Mouse (Mus musculus) stomach, embryonic 16.5 days (tissue): ENCODE measurements at regions not wholly inside any gene's neighbourhood (a gene's known extent, or its start where the extent isn't known, plus 50 kb on each side); places are given as distances from the start of the nearest gene placed in this dataset.

ENCODE experiments used
- ATAC-seq: fragments of 200-750 bp; cut with Nextera tagmentation; 2 replicates; pipeline ENCODE4 v1.8.0; 2017; ENCODE audit warnings: moderate number of reproducible peaks, moderate TSS enrichment; ENCODE audit not compliant: insufficient read depth, low FRiP score
- H3K27ac ChIP-seq: fragments of 300-500 bp; sonication (generic); 2 replicates; pipeline ENCODE4 v1.5.1; 2014; ENCODE audit warnings: low read length
- H3K27me3 ChIP-seq: fragments of 300-500 bp; sonication (generic); 2 replicates; pipeline ENCODE4 v1.6.1; 2014; ENCODE audit warnings: low read length, control low read depth, mixed read lengths; ENCODE audit not compliant: control insufficient read depth, insufficient read depth
- H3K36me3 ChIP-seq: fragments of 300-500 bp; sonication (generic); 2 replicates; pipeline ENCODE4 v1.6.1; 2014; ENCODE audit warnings: low read length; ENCODE audit not compliant: control insufficient read depth, insufficient read depth
- H3K4me1 ChIP-seq: fragments of 300-500 bp; sonication (generic); 2 replicates; pipeline ENCODE4 v1.6.1; 2014; ENCODE audit warnings: low read length, control low read depth, mixed read lengths; ENCODE audit not compliant: control insufficient read depth, insufficient read depth
- H3K4me2 ChIP-seq: fragments of 300-500 bp; sonication (generic); 2 replicates; pipeline ENCODE4 v1.6.1; 2014; ENCODE audit warnings: low read depth, low read length, mixed read lengths
- H3K4me3 ChIP-seq: fragments of 300-500 bp; sonication (generic); replicated peaks from 2 replicates; pipeline ENCODE4 v1.5.1; 2014; ENCODE audit warnings: mild to moderate bottlenecking, low read length
- H3K9ac ChIP-seq: fragments of 300-500 bp; sonication (generic); 2 replicates; pipeline ENCODE4 v1.6.1; 2014; ENCODE audit warnings: low read length
- H3K9me3 ChIP-seq: fragments of 300-500 bp; sonication (generic); replicated peaks from 2 replicates; pipeline ENCODE4 v1.6.1; 2016; ENCODE audit warnings: low read length, control low read depth; ENCODE audit not compliant: control insufficient read depth
- WGBS: fragments of 180-500 bp; shearing (Covaris S2); extraction: QIAGEN DNeasy Blood & Tissue Kit; methylation state at CpG from one replicate; pipeline ENCODE4 v1.1.7; 2014; 5-methylcytosine and 5-hydroxymethylcytosine counted together

- H3K36me3 ChIP-seq = no peaks in the 10 kb centered on the region
- H3K4me1 ChIP-seq = no peaks in the 10 kb centered on the region
- H3K4me2 ChIP-seq = no peak overlapping the region
- ATAC-seq = no peak
- no peak overlapping the region for H3K4me3 ChIP-seq
- 30% methylated on average over 3 of the region's 3 CpGs for WGBS
- H3K27ac ChIP-seq = no peak overlapping the region
- H3K27me3 ChIP-seq = no peaks in the 10 kb centered on the region
- no peak overlapping the region for H3K9ac ChIP-seq
- H3K9me3 ChIP-seq = no peaks in the 10 kb centered on the region
These were observed 192.2 kb upstream of the Hey2 start for GRCm38 (mm10) chr10:31034782-31035181.

GRCm38 (mm10) chr10:31030676-31031075 is 188.1 kb upstream of the Hey2 start:
- Histone ChIP-seq H3K9ac (no peak overlapping the region), H3K36me3 (no peaks in the 10 kb centered on the region), H3K9me3 (no peaks in the 10 kb centered on the region; the same call in 1 of the 2 replicates), H3K4me3 (no peak overlapping the region), H3K4me2 (no peak overlapping the region), H3K27ac (no peak overlapping the region), H3K4me1 (no peaks in the 10 kb centered on the region), H3K27me3 (no peaks in the 10 kb centered on the region)
- ATAC-seq = no peak
- WGBS = 75% methylated on average over 2 of the region's 2 CpGs

- Histone ChIP-seq H3K9me3 (no peaks in the 10 kb centered on the region; the same call in 1 of the 2 replicates), H3K36me3 (no peaks in the 10 kb centered on the region), H3K9ac (no peak overlapping the region), H3K27me3 (no peaks in the 10 kb centered on the region), H3K4me3 (no peak overlapping the region), H3K4me2 (no peak overlapping the region), H3K27ac (no peak overlapping the region), H3K4me1 (no peaks in the 10 kb centered on the region)
- ATAC-seq = no peak
- WGBS = 32% methylated on average over 1 of the region's 1 CpGs
These were observed 183.8 kb upstream of the Hey2 start for GRCm38 (mm10) chr10:31026440-31026839.

- no peaks in the 10 kb centered on the region for H3K9me3 ChIP-seq
- no peak overlapping the region for H3K9ac ChIP-seq
- no peak overlapping the region for H3K27ac ChIP-seq
- no peaks in the 10 kb centered on the region for H3K4me1 ChIP-seq
- H3K4me2 ChIP-seq = no peak overlapping the region
- H3K27me3 ChIP-seq = no peaks in the 10 kb centered on the region
- whole genome bisulfite sequencing = 86% methylated on average over 18 of the region's 18 CpGs
- no peak; the same call in 1 of the 2 replicates for ATAC-seq
- H3K36me3 ChIP-seq = no peaks in the 10 kb centered on the region
- no peak overlapping the region for H3K4me3 ChIP-seq
These were observed 170.2 kb upstream of the Hey2 start for GRCm38 (mm10) chr10:31012669-31013358.

- no peaks in the 10 kb centered on the region for H3K4me1 ChIP-seq
- WGBS = 24% methylated on average over 1 of the region's 1 CpGs
- no peak for ATAC-seq
- H3K9ac ChIP-seq = no peak overlapping the region
- H3K4me3 ChIP-seq = no peak overlapping the region
- H3K9me3 ChIP-seq = no peaks in the 10 kb centered on the region
- H3K27me3 ChIP-seq = no peaks in the 10 kb centered on the region
- H3K36me3 ChIP-seq = no peaks in the 10 kb centered on the region
- no peak overlapping the region for H3K4me2 ChIP-seq
- H3K27ac ChIP-seq = no peak overlapping the region
These were observed 167.3 kb upstream of the Hey2 start for GRCm38 (mm10) chr10:31009955-31010254.

DNA sequence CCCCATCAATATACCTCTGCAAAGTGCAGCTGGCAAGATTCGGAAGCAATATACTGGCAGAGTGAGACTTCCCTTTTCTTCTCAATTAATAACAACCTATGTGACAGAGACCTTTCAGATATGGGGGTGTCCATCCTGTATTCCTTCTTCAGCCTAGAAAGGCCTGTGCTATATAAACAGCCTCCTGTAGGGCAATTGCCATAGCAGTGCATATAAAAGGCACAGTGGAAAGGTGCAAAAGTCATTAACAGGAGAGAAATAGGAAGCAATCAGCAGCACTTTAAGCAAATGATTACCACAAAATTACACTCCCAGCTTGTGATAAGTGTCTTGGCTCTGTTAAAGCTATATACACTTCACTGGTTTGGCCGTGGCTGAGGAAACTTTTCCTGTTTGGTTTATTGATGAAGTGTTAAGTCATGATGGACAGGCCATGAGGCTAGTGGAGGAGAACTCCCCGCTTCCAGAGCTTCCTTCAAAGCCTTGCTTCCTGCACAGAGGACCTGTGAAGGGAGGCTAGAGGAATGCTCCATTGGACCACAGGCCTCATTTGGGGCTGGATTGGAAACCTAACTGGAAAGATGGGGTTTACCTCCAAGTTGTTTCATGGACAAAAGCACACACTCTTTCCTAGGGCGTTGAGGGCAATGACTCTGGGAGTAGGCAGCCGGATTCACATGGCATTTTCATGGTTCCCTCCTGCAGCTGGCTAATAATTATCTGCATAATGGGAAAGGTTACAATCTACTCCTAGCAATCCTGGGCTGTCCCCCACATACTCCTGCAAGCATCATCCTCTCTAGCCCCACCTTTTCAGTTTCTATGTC is 166.7 kb upstream of the Hey2 start:
- ATAC-seq = no peak
- 52% methylated on average over 5 of the region's 5 CpGs for WGBS
- Histone ChIP-seq H3K9me3 (no peaks in the 10 kb centered on the region), H3K4me3 (no peak overlapping the region), H3K4me1 (no peaks in the 10 kb centered on the region), H3K27me3 (no peaks in the 10 kb centered on the region), H3K27ac (no peak overlapping the region), H3K36me3 (no peaks in the 10 kb centered on the region), H3K4me2 (no peak overlapping the region), H3K9ac (no peak overlapping the region)

DNA sequence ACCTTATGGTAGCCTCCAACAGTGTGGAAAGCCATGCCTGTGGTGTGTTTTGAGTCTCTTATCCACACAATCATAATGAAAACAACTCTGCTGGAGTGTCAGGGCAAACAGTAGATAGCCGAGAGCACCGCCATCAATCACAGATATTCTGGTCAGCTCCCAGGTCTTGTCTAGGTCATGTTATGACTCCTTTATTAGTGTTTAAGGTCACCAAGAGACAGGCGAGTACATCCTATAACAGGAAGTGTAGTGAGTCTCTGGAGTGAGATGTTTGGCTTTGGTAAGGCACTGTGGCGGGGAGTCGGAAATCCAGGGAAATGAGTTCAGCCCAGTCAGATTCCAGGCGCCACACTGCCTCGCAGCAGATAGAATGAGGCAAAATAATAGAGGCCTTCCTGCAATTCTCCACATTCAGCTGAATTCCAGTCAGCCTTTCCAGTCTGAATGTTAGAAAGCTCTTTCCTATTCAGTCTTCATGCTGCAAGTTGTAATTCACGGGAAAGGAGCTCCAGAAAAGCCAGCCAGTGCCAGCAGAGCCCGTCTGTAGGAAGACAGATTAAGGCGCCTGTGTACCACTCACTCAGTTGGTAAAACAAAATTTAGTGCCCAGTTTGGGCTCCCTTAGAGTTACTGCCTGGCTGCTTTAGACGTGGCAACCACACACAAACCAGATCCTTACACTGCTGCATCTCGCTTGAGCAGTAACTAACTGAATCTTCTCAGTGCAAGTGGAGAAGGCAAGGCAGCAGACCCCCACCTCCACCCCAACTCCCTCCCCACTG is 155.8 kb upstream of the Hey2 start:
- WGBS = 42% methylated on average over 12 of the region's 12 CpGs
- H3K36me3 ChIP-seq = no peaks in the 10 kb centered on the region
- H3K27ac ChIP-seq = no peak overlapping the region
- ATAC-seq = no peak
- H3K4me1 ChIP-seq = no peaks in the 10 kb centered on the region
- H3K9me3 ChIP-seq = no peaks in the 10 kb centered on the region
- no peak overlapping the region for H3K9ac ChIP-seq
- H3K4me3 ChIP-seq = no peak overlapping the region
- H3K4me2 ChIP-seq = no peak overlapping the region
- no peaks in the 10 kb centered on the region for H3K27me3 ChIP-seq

DNA sequence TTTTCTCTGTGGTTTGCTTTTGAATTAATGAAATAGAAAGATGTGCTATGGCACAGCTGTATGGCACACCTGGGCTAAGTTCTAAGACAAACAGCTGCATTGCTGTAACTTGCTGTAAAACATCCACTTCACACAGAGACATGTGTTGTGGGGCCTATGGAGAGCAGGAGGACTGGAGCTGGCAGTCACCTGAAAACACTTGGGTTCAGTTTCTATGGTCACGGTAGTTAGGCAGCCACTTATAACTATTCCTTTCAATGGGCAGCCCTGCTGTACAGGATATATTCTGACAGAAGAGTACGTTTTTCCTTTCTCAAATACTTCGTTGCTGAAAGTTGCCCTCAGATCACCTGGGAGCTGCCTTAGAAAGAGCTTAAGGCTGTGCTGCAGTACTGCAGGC is 149.6 kb upstream of the Hey2 start:
- Histone ChIP-seq H3K9me3 (no peaks in the 10 kb centered on the region), H3K4me2 (no peak overlapping the region), H3K27ac (no peak overlapping the region), H3K27me3 (no peaks in the 10 kb centered on the region), H3K9ac (no peak overlapping the region), H3K36me3 (no peaks in the 10 kb centered on the region), H3K4me1 (no peaks in the 10 kb centered on the region), H3K4me3 (no peak overlapping the region)
- WGBS = 81% methylated on average over 3 of the region's 3 CpGs
- ATAC-seq = no peak
